Mouse (Mus musculus): ENCODE results near the gene Rps10. TPM values are rescaled to one million over a fixed set of nuclear protein-coding genes. Genes with fewer than 3 reads are reported as not detected.

The Rps10 gene
- polyA plus RNA-seq, 1 experiment from 2014 or later: 724 TPM

GRCm38 (mm10) chr17:27610679-27611518 is 25.6 kb downstream of the Rps10 start:
- H3K27ac ChIP-seq (ENCODE audit: low read depth, low read length): peak overlapping the region; percentile 16; the same call in 1 of the 2 replicates
- 61% methylated on average over 10 of the region's 10 CpGs for WGBS (ENCODE audit: insufficient replicate concordance)
- H3K4me2 ChIP-seq: no peak overlapping the region
- no peaks in the 10 kb centered on the region for H3K9me3 ChIP-seq (replicated peaks; ENCODE audit: control insufficient read depth, low read length)
- H3K27me3 ChIP-seq (ENCODE audit: control insufficient read depth, insufficient read depth, low read length): no peaks in the 10 kb centered on the region
- ATAC-seq (replicated peaks; ENCODE audit: insufficient number of reproducible peaks, low FRiP score, low TSS enrichment): no peak
- no peaks in the 10 kb centered on the region for H3K36me3 ChIP-seq (ENCODE audit: control insufficient read depth, insufficient read depth, low read length)
- H3K4me1 ChIP-seq (ENCODE audit: control insufficient read depth, insufficient read depth, low read length): peaks cover 57% of the 10 kb centered on the region
- H3K9ac ChIP-seq (ENCODE audit: low read depth, low read length): no peak overlapping the region
- no peak overlapping the region for H3K4me3 ChIP-seq (ENCODE audit: low read depth, low read length)

GRCm38 (mm10) chr17:27609576-27609975 is 26.9 kb downstream of the Rps10 start:
- no peak overlapping the region for H3K4me2 ChIP-seq
- H3K27me3 ChIP-seq (ENCODE audit: control insufficient read depth, insufficient read depth, low read length): no peaks in the 10 kb centered on the region
- H3K9ac ChIP-seq (ENCODE audit: low read depth, low read length): no peak overlapping the region
- ATAC-seq (replicated peaks; ENCODE audit: insufficient number of reproducible peaks, low FRiP score, low TSS enrichment): no peak
- WGBS (ENCODE audit: insufficient replicate concordance): 90% methylated on average over 7 of the region's 7 CpGs
- H3K4me3 ChIP-seq (ENCODE audit: low read depth, low read length): no peak overlapping the region
- H3K4me1 ChIP-seq (ENCODE audit: control insufficient read depth, insufficient read depth, low read length): peaks cover 52% of the 10 kb centered on the region
- H3K27ac ChIP-seq (ENCODE audit: low read depth, low read length): no peak overlapping the region
- H3K36me3 ChIP-seq (ENCODE audit: control insufficient read depth, insufficient read depth, low read length): no peaks in the 10 kb centered on the region
- no peaks in the 10 kb centered on the region for H3K9me3 ChIP-seq (replicated peaks; ENCODE audit: control insufficient read depth, low read length)

GRCm38 (mm10) chr17:27603522-27604234 is 32.8 kb downstream of the Rps10 start:
- WGBS (ENCODE audit: insufficient replicate concordance): 55% methylated on average over 21 of the region's 21 CpGs
- ATAC-seq (replicated peaks; ENCODE audit: insufficient number of reproducible peaks, low FRiP score, low TSS enrichment): no peak
- Histone ChIP-seq H3K4me1 (ENCODE audit: control insufficient read depth, insufficient read depth, low read length) (peaks cover 51% of the 10 kb centered on the region), H3K4me3 (ENCODE audit: low read depth, low read length) (no peak overlapping the region), H3K27ac (ENCODE audit: low read depth, low read length) (peak overlapping the region; percentile 81), H3K27me3 (ENCODE audit: control insufficient read depth, insufficient read depth, low read length) (no peaks in the 10 kb centered on the region), H3K9me3 (replicated peaks; ENCODE audit: control insufficient read depth, low read length) (no peaks in the 10 kb centered on the region), H3K9ac (ENCODE audit: low read depth, low read length) (peak overlapping the region; percentile 29), H3K4me2 (peak overlapping the region; percentile 49), H3K36me3 (ENCODE audit: control insufficient read depth, insufficient read depth, low read length) (no peaks in the 10 kb centered on the region)

GRCm38 (mm10) chr17:27603036-27603435 is 33.4 kb downstream of the Rps10 start:
- WGBS (ENCODE audit: insufficient replicate concordance): 84% methylated on average over 2 of the region's 2 CpGs
- Histone ChIP-seq H3K36me3 (ENCODE audit: control insufficient read depth, insufficient read depth, low read length) (no peaks in the 10 kb centered on the region), H3K9ac (ENCODE audit: low read depth, low read length) (no peak overlapping the region), H3K27me3 (ENCODE audit: control insufficient read depth, insufficient read depth, low read length) (no peaks in the 10 kb centered on the region), H3K9me3 (replicated peaks; ENCODE audit: control insufficient read depth, low read length) (no peaks in the 10 kb centered on the region), H3K4me1 (ENCODE audit: control insufficient read depth, insufficient read depth, low read length) (peaks cover 57% of the 10 kb centered on the region), H3K4me3 (ENCODE audit: low read depth, low read length) (no peak overlapping the region), H3K4me2 (no peak overlapping the region), H3K27ac (ENCODE audit: low read depth, low read length) (peak overlapping the region; percentile 81; the same call in 1 of the 2 replicates)
- ATAC-seq (replicated peaks; ENCODE audit: insufficient number of reproducible peaks, low FRiP score, low TSS enrichment): no peak

- Histone ChIP-seq H3K27me3 (ENCODE audit: control insufficient read depth, insufficient read depth, low read length) (no peaks in the 10 kb centered on the region), H3K4me1 (ENCODE audit: control insufficient read depth, insufficient read depth, low read length) (peaks cover 63% of the 10 kb centered on the region), H3K9ac (ENCODE audit: low read depth, low read length) (no peak overlapping the region; the same call in 1 of the 2 replicates), H3K9me3 (replicated peaks; ENCODE audit: control insufficient read depth, low read length) (no peaks in the 10 kb centered on the region), H3K4me2 (no peak overlapping the region), H3K36me3 (ENCODE audit: control insufficient read depth, insufficient read depth, low read length) (peaks cover 2% of the 10 kb centered on the region), H3K27ac (ENCODE audit: low read depth, low read length) (no peak overlapping the region), H3K4me3 (ENCODE audit: low read depth, low read length) (no peak overlapping the region)
- WGBS (ENCODE audit: insufficient replicate concordance): 72% methylated on average over 5 of the region's 5 CpGs
- no peak for ATAC-seq (replicated peaks; ENCODE audit: insufficient number of reproducible peaks, low FRiP score, low TSS enrichment)
Observed at GRCm38 (mm10) chr17:27600869-27601268, 35.6 kb downstream of the Rps10 start.

- H3K4me1 ChIP-seq (ENCODE audit: control insufficient read depth, insufficient read depth, low read length): peaks cover 67% of the 10 kb centered on the region
- H3K27ac ChIP-seq (ENCODE audit: low read depth, low read length): no peak overlapping the region
- H3K27me3 ChIP-seq (ENCODE audit: control insufficient read depth, insufficient read depth, low read length): no peaks in the 10 kb centered on the region
- ATAC-seq (replicated peaks; ENCODE audit: insufficient number of reproducible peaks, low FRiP score, low TSS enrichment): no peak
- WGBS (ENCODE audit: insufficient replicate concordance): 87% methylated on average over 3 of the region's 3 CpGs
- H3K36me3 ChIP-seq (ENCODE audit: control insufficient read depth, insufficient read depth, low read length): peaks cover 5% of the 10 kb centered on the region
- H3K9me3 ChIP-seq (replicated peaks; ENCODE audit: control insufficient read depth, low read length): no peaks in the 10 kb centered on the region
- no peak overlapping the region for H3K4me2 ChIP-seq
- no peak overlapping the region for H3K9ac ChIP-seq (ENCODE audit: low read depth, low read length)
- H3K4me3 ChIP-seq (ENCODE audit: low read depth, low read length): no peak overlapping the region
Observed at GRCm38 (mm10) chr17:27600286-27600685, 36.2 kb downstream of the Rps10 start.

- Histone ChIP-seq H3K36me3 (ENCODE audit: control insufficient read depth, insufficient read depth, low read length) (peaks cover 21% of the 10 kb centered on the region), H3K27me3 (ENCODE audit: control insufficient read depth, insufficient read depth, low read length) (no peaks in the 10 kb centered on the region), H3K9ac (ENCODE audit: low read depth, low read length) (peak overlapping the region; percentile 55), H3K27ac (ENCODE audit: low read depth, low read length) (peak overlapping the region; percentile 91), H3K9me3 (replicated peaks; ENCODE audit: control insufficient read depth, low read length) (no peaks in the 10 kb centered on the region), H3K4me3 (ENCODE audit: low read depth, low read length) (no peak overlapping the region), H3K4me1 (ENCODE audit: control insufficient read depth, insufficient read depth, low read length) (peaks cover 52% of the 10 kb centered on the region), H3K4me2 (peak overlapping the region; percentile 40)
- peak; percentile 51 for ATAC-seq (replicated peaks; ENCODE audit: insufficient number of reproducible peaks, low FRiP score, low TSS enrichment)
- WGBS (ENCODE audit: insufficient replicate concordance): 51% methylated on average over 21 of the region's 21 CpGs
Observed at GRCm38 (mm10) chr17:27596376-27597190, 39.9 kb downstream of the Rps10 start.

GRCm38 (mm10) chr17:27595659-27596375 is 40.7 kb downstream of the Rps10 start:
- no peak overlapping the region for H3K4me3 ChIP-seq (ENCODE audit: low read depth, low read length)
- no peaks in the 10 kb centered on the region for H3K27me3 ChIP-seq (ENCODE audit: control insufficient read depth, insufficient read depth, low read length)
- peaks cover 21% of the 10 kb centered on the region for H3K36me3 ChIP-seq (ENCODE audit: control insufficient read depth, insufficient read depth, low read length)
- WGBS (ENCODE audit: insufficient replicate concordance): 64% methylated on average over 15 of the region's 15 CpGs
- no peaks in the 10 kb centered on the region for H3K9me3 ChIP-seq (replicated peaks; ENCODE audit: control insufficient read depth, low read length)
- peaks cover 51% of the 10 kb centered on the region for H3K4me1 ChIP-seq (ENCODE audit: control insufficient read depth, insufficient read depth, low read length)
- no peak overlapping the region for H3K9ac ChIP-seq (ENCODE audit: low read depth, low read length)
- ATAC-seq (replicated peaks; ENCODE audit: insufficient number of reproducible peaks, low FRiP score, low TSS enrichment): peak; percentile 2; the same call in 1 of the 2 replicates
- H3K4me2 ChIP-seq: no peak overlapping the region
- H3K27ac ChIP-seq (ENCODE audit: low read depth, low read length): peak overlapping the region; percentile 91
